Mouse (Mus musculus) C2C12 (cell line): ENCODE measurements at regions not wholly inside any gene's neighbourhood (a gene's known extent, or its start where the extent isn't known, plus 50 kb on each side); places are given as distances from the start of the nearest gene placed in this dataset.

Experiments used
- CEBPB ChIP-seq: IDR thresholded peaks from one replicate; pipeline ENCODE4 v1.6.1; 2011; ENCODE audit warnings: low read depth, mild to moderate bottlenecking, control low read depth, moderate library complexity
- CTCF ChIP-seq: IDR thresholded peaks from one replicate; pipeline ENCODE4 v1.5.1; 2011; ENCODE audit not compliant: control insufficient read depth, insufficient read depth, insufficient read length
- MAX ChIP-seq: IDR thresholded peaks from one replicate; pipeline ENCODE4 v1.6.1; 2011; ENCODE audit warnings: mild to moderate bottlenecking, control low read depth
- MYOD1 ChIP-seq: IDR thresholded peaks from one replicate; pipeline ENCODE4 v1.6.1; 2011; ENCODE audit warnings: low read depth; ENCODE audit not compliant: control insufficient read depth, insufficient read length
- MYOG ChIP-seq: IDR thresholded peaks from one replicate; pipeline ENCODE4 v1.6.1; 2011; ENCODE audit not compliant: control insufficient read depth, insufficient read length; ENCODE audit errors: extremely low read depth

DNA sequence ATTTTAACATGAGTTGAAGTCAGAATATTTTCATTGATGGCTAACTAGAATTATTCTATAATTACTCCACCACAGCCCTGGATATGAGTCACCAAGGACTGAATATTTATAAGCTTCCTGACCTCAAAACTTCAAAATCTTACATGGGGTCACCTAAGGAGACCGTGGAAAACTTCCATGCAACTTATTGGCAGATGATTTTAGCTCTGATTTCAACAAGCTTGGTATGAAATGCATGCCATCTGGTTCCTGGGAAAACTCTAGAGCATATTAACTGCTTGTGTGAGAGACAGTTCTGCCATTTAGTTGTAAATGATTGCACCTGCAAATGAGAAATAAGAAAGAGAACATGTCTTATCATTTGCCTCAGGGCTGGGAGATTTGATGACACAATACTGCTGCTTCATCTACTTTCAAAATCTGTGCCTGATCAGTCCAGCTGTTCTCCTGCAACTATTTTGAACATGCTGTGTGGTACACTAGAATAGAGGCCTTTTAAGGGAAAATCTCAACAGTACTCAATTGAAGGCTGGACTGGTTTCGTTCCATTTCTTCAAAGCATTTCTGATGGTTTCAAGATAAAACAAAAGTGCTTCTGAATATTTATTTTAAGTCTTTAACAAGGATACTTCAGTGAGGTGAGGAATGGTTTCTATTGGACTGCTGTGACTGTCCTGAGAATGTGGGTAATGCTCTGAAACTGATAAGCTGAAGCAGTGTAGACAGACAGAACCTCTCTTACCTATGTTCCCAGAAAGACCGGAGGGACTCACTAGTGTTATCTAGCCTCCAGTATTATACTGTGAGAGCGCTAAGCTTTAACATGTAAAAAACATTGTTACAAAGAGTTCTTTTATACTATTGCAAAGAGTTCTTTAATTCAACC, 513.8 kb upstream of the Nr5a2 start:
- TF ChIP-seq MYOD1 (no peak), CTCF (no peak), CEBPB (no peak), MYOG (no peak), MAX (no peak)
